ENCODE assay signal across 8 mouse cellular contexts in genomic region chr7:127020901-127021562, GRCm38 (mm10). TPM values are rescaled to one million over a fixed set of nuclear protein-coding genes. Genes with fewer than 3 reads are reported as not detected.
DNase-seq lines count a peak whose midpoint lies in the region; ATAC-seq and TF ChIP-seq lines count a peak whose summit lies in the region.

TSS of gene Gm42742 (minus strand) at chr7:127021097.
TSS of gene Prrt2 (minus strand) at chr7:127021211.

- H3K4me2 ChIP-seq in heart, embryonic 12.5 days = peak within 1 kb of the TSS; percentile 87
- peak within 1 kb of the TSS; percentile 67 for H3K4me2 ChIP-seq in liver, embryonic 14.5 days (ENCODE audit: low read depth)
- peak within 1 kb of the TSS; percentile 72 for H3K4me2 ChIP-seq in neural tube, embryonic 14.5 days (ENCODE audit: low read depth, low read length)

- H3K36me3 ChIP-seq in heart, embryonic 12.5 days = peaks cover 34% of the 10 kb centered on the region
- H3K36me3 ChIP-seq in liver, embryonic 14.5 days (replicated peaks; ENCODE audit: control insufficient read depth, insufficient read depth, low read depth) = peaks cover 27% of the 10 kb centered on the region
- peaks cover 22% of the 10 kb centered on the region for H3K36me3 ChIP-seq in neural tube, embryonic 14.5 days (ENCODE audit: control insufficient read depth, insufficient read depth, low read length)

- TF ChIP-seq EP300 in liver, embryonic 14.5 days (IDR thresholded peaks at IDR 0.05; ENCODE audit: low read depth) = no peak

- H3K9me3 ChIP-seq in heart, embryonic 12.5 days (replicated peaks) = no peaks in the 10 kb centered on the region
- no peaks in the 10 kb centered on the region for H3K9me3 ChIP-seq in liver, embryonic 14.5 days (ENCODE audit: control insufficient read depth, low read length)
- H3K9me3 ChIP-seq in neural tube, embryonic 14.5 days (ENCODE audit: control insufficient read depth, low read length) = no peaks in the 10 kb centered on the region

- H3K27me3 ChIP-seq in heart, embryonic 12.5 days (replicated peaks) = no peaks in the 10 kb centered on the region
- H3K27me3 ChIP-seq in liver, embryonic 14.5 days (ENCODE audit: control insufficient read depth, insufficient read depth, low read length) = no peaks in the 10 kb centered on the region
- no peaks in the 10 kb centered on the region for H3K27me3 ChIP-seq in neural tube, embryonic 14.5 days (ENCODE audit: control insufficient read depth, insufficient read depth, low read length)

- H3K9ac ChIP-seq in heart, embryonic 12.5 days = peak within 1 kb of the TSS; percentile 70
- H3K9ac ChIP-seq in liver, embryonic 14.5 days (replicated peaks) = peak within 1 kb of the TSS; percentile 48
- H3K9ac ChIP-seq in neural tube, embryonic 14.5 days (replicated peaks; ENCODE audit: low read depth, low read length) = peak within 1 kb of the TSS; percentile 69

- 1% methylated on average over 32 of the region's 37 CpGs for WGBS in heart, embryonic 12.5 days
- WGBS in liver, embryonic 14.5 days (ENCODE audit: insufficient replicate concordance) = 2% methylated on average over 36 of the region's 37 CpGs
- under 1% methylated on average over 37 of the region's 37 CpGs for WGBS in neural tube, embryonic 14.5 days

- H3K27ac ChIP-seq in heart, embryonic 12.5 days (ENCODE audit: poor library complexity, severe bottlenecking) = peak within 1 kb of the TSS; percentile 19; the same call in 1 of the 2 replicates
- no peak within 1 kb of the TSS for H3K27ac ChIP-seq in liver, embryonic 14.5 days
- peak within 1 kb of the TSS; percentile 77 for H3K27ac ChIP-seq in neural tube, embryonic 14.5 days (ENCODE audit: low read depth, low read length)

- peak; percentile 77 for DNase-seq in CD4-positive helper T cell, adult 2 months (ENCODE audit: low read depth, low spot score)
- DNase-seq in ZHBTc4 (ENCODE audit: low read depth, low spot score) = peak; percentile 63
- peak; percentile 41 for DNase-seq in embryo, embryonic 11.5 days (ENCODE audit: low read depth, low spot score)
- DNase-seq in kidney, postnatal 10 days = peak; percentile 77
- no peak for DNase-seq in liver, embryonic 14.5 days (ENCODE audit: low read depth in 3 of 3, low spot score in 3 of 3)
- DNase-seq in c-Kit-positive CD71-positive TER-119-positive erythroid progenitor cells, embryonic 14.5 days (ENCODE audit: low spot score) = no peak

- H3K4me1 ChIP-seq in heart, embryonic 12.5 days (replicated peaks) = peaks cover 54% of the 10 kb centered on the region
- peaks cover 24 to 29% of the 10 kb centered on the region in 2 experiments for H3K4me1 ChIP-seq in liver, embryonic 14.5 days (replicated peaks; ENCODE audit: control insufficient read depth in 2 of 2, insufficient read depth in 2 of 2, low read length in 1 of 2)
- H3K4me1 ChIP-seq in neural tube, embryonic 14.5 days (ENCODE audit: control insufficient read depth, insufficient read depth, low read length) = peaks cover 61% of the 10 kb centered on the region

- peak within 1 kb of the TSS; percentile 42 for H3K4me3 ChIP-seq in heart, embryonic 12.5 days
- peak within 1 kb of the TSS; percentile 13 to 36 for H3K4me3 ChIP-seq in liver, embryonic 14.5 days (ENCODE audit: insufficient read depth in 1 of 2, low read depth in 2 of 2, low read length in 2 of 2)
- H3K4me3 ChIP-seq in neural tube, embryonic 14.5 days (ENCODE audit: low read depth, low read length) = peak within 1 kb of the TSS; percentile 51

- ATAC-seq in heart, embryonic 12.5 days (ENCODE audit: insufficient number of reproducible peaks, low FRiP score) = no peak
- no peak for ATAC-seq in liver, embryonic 14.5 days (ENCODE audit: insufficient read depth)
- ATAC-seq in neural tube, embryonic 14.5 days (ENCODE audit: low read depth) = peak; percentile 4; the same call in 1 of the 2 replicates

- TF ChIP-seq CTCF in liver, embryonic 14.5 days (IDR thresholded peaks at IDR 0.05; ENCODE audit: low read depth) = no peak

RNA-seq across cellular contexts. Expression of gene Gm42742, which starts in this region (rescaled TPM):
- polyA plus RNA-seq in heart, embryonic 12.5 days (2016; fragmentation: Nextera tagmentation; extraction: Ambion mirVana) = 50.8 and 60.9 TPM in 2 replicates
- 7.5 and 15.7 TPM in 2 replicates for polyA plus RNA-seq in liver, embryonic 14.5 days (2012; rRNA removed)
- 1.2 and 8.3 TPM in 2 replicates for polyA plus RNA-seq in liver, embryonic 14.5 days (2014; fragmentation: Nextera tagmentation; extraction: Ambion mirVana)
- 36.3 and 60.2 TPM in 2 replicates for polyA plus RNA-seq in neural tube, embryonic 14.5 days (2014; fragmentation: Nextera tagmentation; extraction: Ambion mirVana)

RNA-seq across cellular contexts. Expression of gene Prrt2, which starts in this region (rescaled TPM):
- polyA plus RNA-seq in heart, embryonic 12.5 days (2016; fragmentation: Nextera tagmentation; extraction: Ambion mirVana) = 1.9 and 3.3 TPM in 2 replicates
- 0.08 and 0.55 TPM in 2 replicates for polyA plus RNA-seq in liver, embryonic 14.5 days (2012; rRNA removed)
- 0.40 and 0.41 TPM in 2 replicates for polyA plus RNA-seq in liver, embryonic 14.5 days (2014; fragmentation: Nextera tagmentation; extraction: Ambion mirVana)
- polyA plus RNA-seq in neural tube, embryonic 14.5 days (2014; fragmentation: Nextera tagmentation; extraction: Ambion mirVana) = 41.4 and 63.5 TPM in 2 replicates

Comparison
In these comparisons a context has a peak if more than half of its experiments do, and no peak if none do; other contexts are left out.
1. DNase-seq: peak in CD4-positive helper T cell, adult 2 months (single experiment), ZHBTc4 (single experiment), embryo, embryonic 11.5 days (single experiment) and kidney, postnatal 10 days (single experiment); none in liver, embryonic 14.5 days (0 of 3) and c-Kit-positive CD71-positive TER-119-positive erythroid progenitor cells, embryonic 14.5 days (single experiment).
2. Peak in every context shown above with its lines, with median percentiles within 50 percentile points of each other: H3K4me2 ChIP-seq, H3K4me3 ChIP-seq and H3K9ac ChIP-seq.